Mouse (Mus musculus): ENCODE results near the gene Lrrc1. TPM values are rescaled to one million over a fixed set of nuclear protein-coding genes. Genes with fewer than 3 reads are reported as not detected.

Gene Lrrc1
- polyA plus RNA-seq, 1 experiment: 34.0 TPM

GRCm38 (mm10) chr9:77487427-77487826 is 57.2 kb downstream of the Lrrc1 start:
- no peak for TF ChIP-seq CTCF (conservative IDR thresholded peaks at IDR 0.05; ENCODE audit: insufficient read depth, insufficient read length, low read depth, low read length)
- H3K4me3 ChIP-seq (ENCODE audit: insufficient read depth, low read depth, low read length): no peak overlapping the region
- no peak for DNase-seq
- H3K27me3 ChIP-seq (replicated peaks; ENCODE audit: control insufficient read depth, insufficient read depth, low read length): no peaks in the 10 kb centered on the region
- 73% methylated on average over 7 of the region's 7 CpGs for WGBS
- H3K36me3 ChIP-seq (ENCODE audit: control insufficient read depth, insufficient read depth, low read length): no peaks in the 10 kb centered on the region
- no peak overlapping the region for H3K27ac ChIP-seq (ENCODE audit: insufficient read depth, low read depth, low read length)
- no peaks in the 10 kb centered on the region for H3K4me1 ChIP-seq (ENCODE audit: control insufficient read depth, insufficient read depth, low read length)

- no peak overlapping the region for H3K4me3 ChIP-seq (ENCODE audit: insufficient read depth, low read depth, low read length)
- DNase-seq: no peak
- H3K27me3 ChIP-seq (replicated peaks; ENCODE audit: control insufficient read depth, insufficient read depth, low read length): no peaks in the 10 kb centered on the region
- 90% methylated on average over 12 of the region's 12 CpGs for WGBS
- no peaks in the 10 kb centered on the region for H3K4me1 ChIP-seq (ENCODE audit: control insufficient read depth, insufficient read depth, low read length)
- no peaks in the 10 kb centered on the region for H3K36me3 ChIP-seq (ENCODE audit: control insufficient read depth, insufficient read depth, low read length)
- no peak overlapping the region for H3K27ac ChIP-seq (ENCODE audit: insufficient read depth, low read depth, low read length)
- no peak for TF ChIP-seq CTCF (conservative IDR thresholded peaks at IDR 0.05; ENCODE audit: insufficient read depth, insufficient read length, low read depth, low read length)
- TF ChIP-seq POLR2A (IDR thresholded peaks at IDR 0.05; ENCODE audit: low read depth, low read length): no peak
These were observed 58.8 kb downstream of the Lrrc1 start for GRCm38 (mm10) chr9:77485915-77486314.

GRCm38 (mm10) chr9:77484751-77485150 is 59.9 kb downstream of the Lrrc1 start:
- Histone ChIP-seq H3K27ac (ENCODE audit: insufficient read depth, low read depth, low read length) (no peak overlapping the region), H3K27me3 (replicated peaks; ENCODE audit: control insufficient read depth, insufficient read depth, low read length) (no peaks in the 10 kb centered on the region), H3K4me1 (ENCODE audit: control insufficient read depth, insufficient read depth, low read length) (no peaks in the 10 kb centered on the region), H3K36me3 (ENCODE audit: control insufficient read depth, insufficient read depth, low read length) (no peaks in the 10 kb centered on the region), H3K4me3 (ENCODE audit: insufficient read depth, low read depth, low read length) (no peak overlapping the region)
- TF ChIP-seq CTCF (conservative IDR thresholded peaks at IDR 0.05; ENCODE audit: insufficient read depth, insufficient read length, low read depth, low read length) (no peak), POLR2A (IDR thresholded peaks at IDR 0.05; ENCODE audit: low read depth, low read length) (no peak)
- WGBS: 95% methylated on average over 10 of the region's 10 CpGs
- DNase-seq: no peak

- 95% methylated on average over 3 of the region's 3 CpGs for WGBS
- Histone ChIP-seq H3K4me1 (ENCODE audit: control insufficient read depth, insufficient read depth, low read length) (no peaks in the 10 kb centered on the region), H3K36me3 (ENCODE audit: control insufficient read depth, insufficient read depth, low read length) (no peaks in the 10 kb centered on the region), H3K4me3 (ENCODE audit: insufficient read depth, low read depth, low read length) (no peak overlapping the region), H3K27ac (ENCODE audit: insufficient read depth, low read depth, low read length) (no peak overlapping the region), H3K27me3 (replicated peaks; ENCODE audit: control insufficient read depth, insufficient read depth, low read length) (no peaks in the 10 kb centered on the region)
- DNase-seq: no peak
- TF ChIP-seq CTCF (conservative IDR thresholded peaks at IDR 0.05; ENCODE audit: insufficient read depth, insufficient read length, low read depth, low read length): no peak
- TF ChIP-seq POLR2A (IDR thresholded peaks at IDR 0.05; ENCODE audit: low read depth, low read length): no peak
These were observed 61.1 kb downstream of the Lrrc1 start for GRCm38 (mm10) chr9:77483559-77483958.

GRCm38 (mm10) chr9:77482281-77482680 is 62.4 kb downstream of the Lrrc1 start:
- Histone ChIP-seq H3K27me3 (replicated peaks; ENCODE audit: control insufficient read depth, insufficient read depth, low read length) (no peaks in the 10 kb centered on the region), H3K27ac (ENCODE audit: insufficient read depth, low read depth, low read length) (no peak overlapping the region), H3K4me3 (ENCODE audit: insufficient read depth, low read depth, low read length) (no peak overlapping the region), H3K36me3 (ENCODE audit: control insufficient read depth, insufficient read depth, low read length) (no peaks in the 10 kb centered on the region), H3K4me1 (ENCODE audit: control insufficient read depth, insufficient read depth, low read length) (no peaks in the 10 kb centered on the region)
- WGBS: 69% methylated on average over 5 of the region's 5 CpGs
- no peak for TF ChIP-seq CTCF (conservative IDR thresholded peaks at IDR 0.05; ENCODE audit: insufficient read depth, insufficient read length, low read depth, low read length)
- TF ChIP-seq POLR2A (IDR thresholded peaks at IDR 0.05; ENCODE audit: low read depth, low read length): no peak
- DNase-seq: no peak

GRCm38 (mm10) chr9:77481380-77481779 is 63.3 kb downstream of the Lrrc1 start:
- peak; percentile 27 for DNase-seq
- H3K4me3 ChIP-seq (ENCODE audit: insufficient read depth, low read depth, low read length): no peak overlapping the region
- no peaks in the 10 kb centered on the region for H3K4me1 ChIP-seq (ENCODE audit: control insufficient read depth, insufficient read depth, low read length)
- 44% methylated on average over 7 of the region's 7 CpGs for WGBS
- TF ChIP-seq POLR2A (IDR thresholded peaks at IDR 0.05; ENCODE audit: low read depth, low read length): no peak
- no peak for TF ChIP-seq CTCF (conservative IDR thresholded peaks at IDR 0.05; ENCODE audit: insufficient read depth, insufficient read length, low read depth, low read length)
- H3K27me3 ChIP-seq (replicated peaks; ENCODE audit: control insufficient read depth, insufficient read depth, low read length): no peaks in the 10 kb centered on the region
- no peaks in the 10 kb centered on the region for H3K36me3 ChIP-seq (ENCODE audit: control insufficient read depth, insufficient read depth, low read length)
- no peak overlapping the region for H3K27ac ChIP-seq (ENCODE audit: insufficient read depth, low read depth, low read length)

- WGBS: 71% methylated on average over 9 of the region's 9 CpGs
- Histone ChIP-seq H3K27me3 (replicated peaks; ENCODE audit: control insufficient read depth, insufficient read depth, low read length) (no peaks in the 10 kb centered on the region), H3K27ac (ENCODE audit: insufficient read depth, low read depth, low read length) (no peak overlapping the region), H3K4me1 (ENCODE audit: control insufficient read depth, insufficient read depth, low read length) (no peaks in the 10 kb centered on the region), H3K36me3 (ENCODE audit: control insufficient read depth, insufficient read depth, low read length) (no peaks in the 10 kb centered on the region), H3K4me3 (ENCODE audit: insufficient read depth, low read depth, low read length) (no peak overlapping the region)
- no peak for TF ChIP-seq POLR2A (IDR thresholded peaks at IDR 0.05; ENCODE audit: low read depth, low read length)
- TF ChIP-seq CTCF (conservative IDR thresholded peaks at IDR 0.05; ENCODE audit: insufficient read depth, insufficient read length, low read depth, low read length): no peak
- DNase-seq: no peak
These were observed 63.9 kb downstream of the Lrrc1 start for GRCm38 (mm10) chr9:77480574-77481319.

Measured in kidney, adult 2 months (tissue).